Mouse (Mus musculus) liver, embryonic 12.5 days (tissue): ENCODE results near the gene Shf. TPM values are rescaled to one million over a fixed set of nuclear protein-coding genes. Genes with fewer than 3 reads are reported as not detected.

Experiments used
- ATAC-seq: fragments of 200-750 bp; cut with Nextera tagmentation; 2 replicates; pipeline ENCODE4 v1.8.0; 2017; ENCODE audit warnings: moderate number of reproducible peaks, mild to moderate bottlenecking, moderate library complexity
- H3K27ac ChIP-seq: fragments of 300-500 bp; sonication (generic); 2 replicates; pipeline ENCODE4 v1.5.1; 2016; ENCODE audit warnings: mild to moderate bottlenecking
- H3K27me3 ChIP-seq: fragments of 300-500 bp; sonication (generic); replicated peaks from 2 replicates; pipeline ENCODE4 v1.6.1; 2016; ENCODE audit warnings: mild to moderate bottlenecking, moderate library complexity
- H3K36me3 ChIP-seq: fragments of 300-500 bp; sonication (generic); 2 replicates; pipeline ENCODE4 v1.6.1; 2016; ENCODE audit warnings: mild to moderate bottlenecking, moderate library complexity
- H3K4me1 ChIP-seq: fragments of 300-500 bp; sonication (generic); 2 replicates; pipeline ENCODE4 v1.6.1; 2016
- H3K4me2 ChIP-seq: fragments of 300-500 bp; sonication (generic); 2 replicates; pipeline ENCODE4 v1.6.1; 2016; ENCODE audit warnings: mild to moderate bottlenecking, moderate library complexity
- H3K4me3 ChIP-seq: fragments of 300-500 bp; sonication (generic); 2 replicates; pipeline ENCODE4 v1.5.1; 2016; ENCODE audit warnings: mild to moderate bottlenecking, moderate library complexity
- H3K9ac ChIP-seq: fragments of 300-500 bp; sonication (generic); 2 replicates; pipeline ENCODE4 v1.6.1; 2016; ENCODE audit warnings: mild to moderate bottlenecking, moderate library complexity
- H3K9me3 ChIP-seq: fragments of 300-500 bp; sonication (generic); replicated peaks from 2 replicates; pipeline ENCODE4 v1.6.1; 2016; ENCODE audit warnings: mild to moderate bottlenecking, moderate library complexity
- WGBS: fragments of 180-500 bp; shearing (Covaris S2); methylation state at CpG from one replicate; pipeline ENCODE4 v1.1.7; 2016; ENCODE audit not compliant: insufficient replicate concordance; 5-methylcytosine and 5-hydroxymethylcytosine counted together
- polyA plus RNA-seq: library from polyadenylated mRNA; unstranded; fragments of >200 nt; fragmentation: Nextera tagmentation; extraction: Ambion mirVana; gene quantifications from 2 replicates; pipeline ENCODE4 v1.2.1, GENCODE M21; 2016

The Shf gene
- polyA plus RNA-seq, 1 experiment from 2014 or later, result 2.0 TPM

GRCm38 (mm10) chr2:122309647-122310046 is 59.3 kb downstream of the Shf start:
- Histone ChIP-seq H3K9me3 (no peaks in the 10 kb centered on the region), H3K27me3 (peaks cover 97% of the 10 kb centered on the region), H3K27ac (no peak overlapping the region), H3K4me1 (no peaks in the 10 kb centered on the region; the same call in 1 of the 2 replicates), H3K36me3 (no peaks in the 10 kb centered on the region), H3K9ac (no peak overlapping the region), H3K4me2 (no peak overlapping the region), H3K4me3 (no peak overlapping the region)
- WGBS, result 37% methylated on average over 3 of the region's 3 CpGs
- ATAC-seq, result no peak

DNA sequence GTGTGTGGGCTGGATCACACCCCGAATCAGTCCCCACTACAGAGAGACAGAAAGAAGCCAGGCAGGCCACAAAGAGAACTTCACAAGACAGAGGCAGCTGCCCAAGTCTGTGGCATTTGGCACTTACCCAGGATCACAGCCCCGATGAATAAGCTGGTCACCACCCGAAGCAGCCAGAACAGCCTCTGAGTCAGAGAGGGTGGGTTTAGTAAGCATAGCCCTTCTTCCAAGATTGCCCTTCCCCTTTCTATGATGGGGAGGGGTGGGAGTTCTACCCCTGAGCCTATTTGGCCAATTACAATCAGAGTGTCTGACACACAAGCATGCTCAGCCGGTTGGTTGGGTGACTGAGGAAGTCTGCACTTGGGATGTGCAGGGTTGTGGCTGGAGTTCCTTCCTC is 62.8 kb downstream of the Shf start:
- H3K4me2 ChIP-seq, result no peak overlapping the region
- no peak overlapping the region for H3K4me3 ChIP-seq
- H3K9me3 ChIP-seq, result no peaks in the 10 kb centered on the region
- H3K27me3 ChIP-seq, result peaks cover 98% of the 10 kb centered on the region
- H3K27ac ChIP-seq, result no peak overlapping the region
- WGBS, result 38% methylated on average over 4 of the region's 4 CpGs
- no peaks in the 10 kb centered on the region for H3K36me3 ChIP-seq
- H3K4me1 ChIP-seq, result peaks cover 6% of the 10 kb centered on the region
- no peak overlapping the region for H3K9ac ChIP-seq
- ATAC-seq, result no peak

- Histone ChIP-seq H3K4me3 (no peak overlapping the region), H3K9ac (no peak overlapping the region), H3K27ac (no peak overlapping the region), H3K4me2 (no peak overlapping the region), H3K27me3 (peaks cover 98% of the 10 kb centered on the region), H3K36me3 (no peaks in the 10 kb centered on the region), H3K9me3 (no peaks in the 10 kb centered on the region), H3K4me1 (peaks cover 9% of the 10 kb centered on the region)
- no peak for ATAC-seq
- WGBS, result 68% methylated on average over 16 of the region's 16 CpGs
Measured at GRCm38 (mm10) chr2:122305097-122305892, 63.7 kb downstream of the Shf start.

- H3K27ac ChIP-seq, result no peak overlapping the region
- H3K27me3 ChIP-seq, result peaks cover 100% of the 10 kb centered on the region
- no peaks in the 10 kb centered on the region for H3K9me3 ChIP-seq
- H3K4me2 ChIP-seq, result no peak overlapping the region
- H3K4me3 ChIP-seq, result no peak overlapping the region
- no peaks in the 10 kb centered on the region for H3K36me3 ChIP-seq
- no peak overlapping the region for H3K9ac ChIP-seq
- WGBS, result 58% methylated on average over 6 of the region's 6 CpGs
- ATAC-seq, result no peak
- peaks cover 9% of the 10 kb centered on the region for H3K4me1 ChIP-seq
Measured at GRCm38 (mm10) chr2:122304544-122304943, 64.4 kb downstream of the Shf start.

- 6% methylated on average over 9 of the region's 9 CpGs for WGBS
- Histone ChIP-seq H3K9me3 (no peaks in the 10 kb centered on the region), H3K4me1 (peaks cover 9% of the 10 kb centered on the region), H3K27me3 (peaks cover 100% of the 10 kb centered on the region), H3K36me3 (no peaks in the 10 kb centered on the region), H3K27ac (no peak overlapping the region), H3K4me3 (no peak overlapping the region), H3K9ac (no peak overlapping the region), H3K4me2 (no peak overlapping the region)
- no peak for ATAC-seq
Measured at GRCm38 (mm10) chr2:122302574-122303241, 66.3 kb downstream of the Shf start.

GRCm38 (mm10) chr2:122301921-122302573 is 66.9 kb downstream of the Shf start:
- Histone ChIP-seq H3K4me2 (peak overlapping the region; percentile 56), H3K4me3 (peak overlapping the region; percentile 21), H3K4me1 (peaks cover 9% of the 10 kb centered on the region), H3K9me3 (no peaks in the 10 kb centered on the region), H3K27me3 (peaks cover 100% of the 10 kb centered on the region), H3K27ac (no peak overlapping the region), H3K36me3 (no peaks in the 10 kb centered on the region), H3K9ac (no peak overlapping the region)
- no peak for ATAC-seq
- 13% methylated on average over 23 of the region's 23 CpGs for WGBS

DNA sequence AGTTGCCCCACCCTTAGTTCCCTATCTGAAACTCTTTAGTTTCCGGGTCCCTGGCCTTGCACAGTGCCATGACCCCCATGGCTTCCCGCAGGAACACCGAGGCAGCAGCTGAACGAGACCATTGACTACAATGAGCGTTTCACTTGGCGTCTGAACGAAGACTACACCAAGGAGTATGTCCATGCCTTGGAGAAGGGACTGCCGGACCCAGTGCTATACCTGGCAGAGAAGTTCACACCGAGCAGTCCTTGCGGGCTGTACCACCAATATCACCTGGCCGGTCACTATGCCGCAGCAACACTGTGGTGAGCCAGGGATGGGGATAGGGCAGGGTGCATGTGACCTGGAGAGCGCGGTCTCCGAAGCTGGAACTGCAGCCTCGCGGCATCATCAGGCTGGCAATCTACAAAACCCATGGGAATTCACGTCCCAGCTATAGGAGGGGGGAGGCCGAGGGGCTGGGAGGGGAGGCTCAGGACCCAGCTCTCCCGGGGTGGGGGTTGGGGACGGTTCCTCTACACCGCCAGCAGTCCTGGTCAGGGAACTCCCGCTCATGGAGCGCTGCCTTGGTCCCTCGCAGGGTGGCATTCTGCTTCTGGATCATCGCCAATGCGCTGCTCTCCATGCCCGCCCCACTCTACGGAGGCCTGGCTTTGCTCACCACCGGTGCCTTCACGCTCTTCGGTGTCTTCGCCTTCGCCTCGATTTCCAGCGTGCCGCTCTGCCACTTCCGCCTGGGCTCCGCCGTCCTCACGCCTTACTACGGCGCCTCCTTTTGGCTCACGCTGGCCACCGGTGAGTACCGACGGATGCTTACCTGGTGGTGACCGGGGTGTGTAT is 67.7 kb downstream of the Shf start:
- WGBS, result 3% methylated on average over 48 of the region's 48 CpGs
- Histone ChIP-seq H3K4me3 (peak overlapping the region; percentile 21), H3K9ac (no peak overlapping the region), H3K4me2 (peak overlapping the region; percentile 56), H3K36me3 (no peaks in the 10 kb centered on the region), H3K27me3 (peaks cover 100% of the 10 kb centered on the region), H3K4me1 (peaks cover 9% of the 10 kb centered on the region), H3K9me3 (no peaks in the 10 kb centered on the region), H3K27ac (no peak overlapping the region)
- ATAC-seq, result no peak

DNA sequence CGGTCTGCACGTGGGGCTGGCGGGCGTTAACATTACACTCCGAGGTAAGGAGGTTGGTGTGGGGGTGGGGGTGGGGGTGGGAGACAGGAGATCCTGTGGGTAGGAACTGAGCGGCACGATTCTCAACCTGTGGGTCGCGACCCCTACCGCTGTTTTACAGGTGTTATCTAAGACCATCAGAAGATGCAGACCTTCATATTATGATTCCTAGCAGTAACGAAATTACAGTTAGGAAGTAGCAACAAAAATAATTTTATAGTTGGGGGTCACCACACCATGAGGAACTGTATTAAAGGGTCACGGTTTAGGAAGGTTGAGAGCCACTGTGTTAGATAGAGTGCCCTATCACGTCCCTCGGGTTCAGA is 68.3 kb downstream of the Shf start:
- H3K27ac ChIP-seq, result no peak overlapping the region
- H3K4me2 ChIP-seq, result peak overlapping the region; percentile 56; the same call in 1 of the 2 replicates
- ATAC-seq, result no peak
- H3K4me3 ChIP-seq, result no peak overlapping the region
- H3K4me1 ChIP-seq, result peaks cover 9% of the 10 kb centered on the region
- WGBS, result 5% methylated on average over 14 of the region's 14 CpGs
- no peak overlapping the region for H3K9ac ChIP-seq
- no peaks in the 10 kb centered on the region for H3K9me3 ChIP-seq
- H3K27me3 ChIP-seq, result peaks cover 100% of the 10 kb centered on the region
- no peaks in the 10 kb centered on the region for H3K36me3 ChIP-seq

- H3K9ac ChIP-seq, result no peak overlapping the region
- peaks cover 9% of the 10 kb centered on the region for H3K4me1 ChIP-seq
- no peaks in the 10 kb centered on the region for H3K9me3 ChIP-seq
- ATAC-seq, result no peak
- no peak overlapping the region for H3K4me3 ChIP-seq
- 10% methylated on average over 14 of the region's 14 CpGs for WGBS
- H3K4me2 ChIP-seq, result no peak overlapping the region
- H3K27ac ChIP-seq, result no peak overlapping the region
- H3K27me3 ChIP-seq, result peaks cover 100% of the 10 kb centered on the region
- no peaks in the 10 kb centered on the region for H3K36me3 ChIP-seq
Measured at GRCm38 (mm10) chr2:122299911-122300655, 68.9 kb downstream of the Shf start.
